Mouse (Mus musculus) stomach, embryonic 14.5 days (tissue): ENCODE results near the gene Gfral. TPM values are rescaled to one million over a fixed set of nuclear protein-coding genes. Genes with fewer than 3 reads are reported as not detected.
"Not testable (repeated sequence)": the region's sequence is repeated elsewhere in the genome, so short reads cannot be mapped to it uniquely, and the experiment has no call there.

ENCODE experiments used
- ATAC-seq: fragments of 200-750 bp; cut with Nextera tagmentation; 2 replicates; pipeline ENCODE4 v1.8.0; 2017; ENCODE audit warnings: low read depth, moderate TSS enrichment; ENCODE audit not compliant: insufficient number of reproducible peaks, insufficient read depth, low FRiP score
- H3K27ac ChIP-seq: fragments of 300-500 bp; sonication (generic); 2 replicates; pipeline ENCODE4 v1.5.1; 2014; ENCODE audit warnings: mild to moderate bottlenecking, low read length, moderate library complexity, mixed read lengths
- H3K27me3 ChIP-seq: fragments of 300-500 bp; sonication (generic); 2 replicates; pipeline ENCODE4 v1.6.1; 2014; ENCODE audit warnings: low read length, control low read depth, mixed read lengths; ENCODE audit not compliant: control insufficient read depth, insufficient read depth
- H3K36me3 ChIP-seq: fragments of 300-500 bp; sonication (generic); 2 replicates; pipeline ENCODE4 v1.6.1; 2014; ENCODE audit warnings: mild to moderate bottlenecking, control low read depth, low read length, moderate library complexity, mixed read lengths; ENCODE audit not compliant: control insufficient read depth, insufficient read depth
- H3K4me1 ChIP-seq: fragments of 300-500 bp; sonication (generic); 2 replicates; pipeline ENCODE4 v1.6.1; 2014; ENCODE audit warnings: low read length, control low read depth, mixed read lengths; ENCODE audit not compliant: control insufficient read depth, insufficient read depth
- H3K4me2 ChIP-seq: fragments of 300-500 bp; sonication (generic); replicated peaks from 2 replicates; pipeline ENCODE4 v1.6.1; 2014; ENCODE audit warnings: low read depth, low read length, control low read depth
- H3K4me3 ChIP-seq: fragments of 300-500 bp; sonication (generic); 2 replicates; pipeline ENCODE4 v1.5.1; 2014; ENCODE audit warnings: low read depth, low read length, control low read depth
- H3K9ac ChIP-seq: fragments of 300-500 bp; sonication (generic); replicated peaks from 2 replicates; pipeline ENCODE4 v1.6.1; 2014; ENCODE audit warnings: low read depth, mild to moderate bottlenecking, control low read depth, low read length, moderate library complexity, mixed read lengths
- H3K9me3 ChIP-seq: fragments of 300-500 bp; sonication (generic); 2 replicates; pipeline ENCODE4 v1.6.1; 2016; ENCODE audit warnings: low read depth, low read length, control low read depth; ENCODE audit not compliant: control insufficient read depth
- WGBS: fragments of 180-500 bp; shearing (Covaris S2); extraction: QIAGEN DNeasy Blood & Tissue Kit; methylation state at CpG from one replicate; pipeline ENCODE4 v1.1.7; 2014; 5-methylcytosine and 5-hydroxymethylcytosine counted together
- polyA plus RNA-seq: library from polyadenylated mRNA; unstranded; fragments of >200 nt; fragmentation: Nextera tagmentation; extraction: Ambion mirVana; gene quantifications from 2 replicates; pipeline ENCODE4 v1.2.1, GENCODE M21; 2014

Gene Gfral
- polyA plus RNA-seq, 1 experiment from 2014 or later, result not detected

DNA sequence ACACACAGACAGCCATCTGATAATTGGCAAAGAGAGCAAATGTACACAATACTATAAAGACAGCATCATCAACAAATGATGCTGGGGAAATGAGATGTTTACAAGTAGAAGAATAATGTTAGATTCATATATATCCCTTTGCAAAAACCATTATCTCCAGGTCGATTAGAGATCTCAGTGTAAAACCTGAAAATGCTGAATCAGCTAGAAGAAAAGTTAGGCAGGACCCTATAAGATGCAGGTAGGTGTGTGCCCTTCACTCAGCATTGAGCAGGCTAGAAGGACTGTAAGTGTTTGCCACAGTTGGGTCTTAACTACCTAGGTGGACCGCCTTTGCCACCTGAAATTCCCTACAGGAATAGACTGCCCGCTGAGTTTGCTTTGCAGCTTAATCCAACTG, 67.9 kb downstream of the Gfral start:
- no peak overlapping the region for H3K27ac ChIP-seq
- H3K9me3 ChIP-seq, result no peaks in the 10 kb centered on the region
- H3K9ac ChIP-seq, result no peak overlapping the region
- no peaks in the 10 kb centered on the region for H3K36me3 ChIP-seq
- 71% methylated on average over 3 of the region's 3 CpGs for WGBS
- H3K27me3 ChIP-seq, result no peaks in the 10 kb centered on the region
- no peak overlapping the region for H3K4me3 ChIP-seq
- no peaks in the 10 kb centered on the region for H3K4me1 ChIP-seq
- ATAC-seq, result no peak
- no peak overlapping the region for H3K4me2 ChIP-seq

DNA sequence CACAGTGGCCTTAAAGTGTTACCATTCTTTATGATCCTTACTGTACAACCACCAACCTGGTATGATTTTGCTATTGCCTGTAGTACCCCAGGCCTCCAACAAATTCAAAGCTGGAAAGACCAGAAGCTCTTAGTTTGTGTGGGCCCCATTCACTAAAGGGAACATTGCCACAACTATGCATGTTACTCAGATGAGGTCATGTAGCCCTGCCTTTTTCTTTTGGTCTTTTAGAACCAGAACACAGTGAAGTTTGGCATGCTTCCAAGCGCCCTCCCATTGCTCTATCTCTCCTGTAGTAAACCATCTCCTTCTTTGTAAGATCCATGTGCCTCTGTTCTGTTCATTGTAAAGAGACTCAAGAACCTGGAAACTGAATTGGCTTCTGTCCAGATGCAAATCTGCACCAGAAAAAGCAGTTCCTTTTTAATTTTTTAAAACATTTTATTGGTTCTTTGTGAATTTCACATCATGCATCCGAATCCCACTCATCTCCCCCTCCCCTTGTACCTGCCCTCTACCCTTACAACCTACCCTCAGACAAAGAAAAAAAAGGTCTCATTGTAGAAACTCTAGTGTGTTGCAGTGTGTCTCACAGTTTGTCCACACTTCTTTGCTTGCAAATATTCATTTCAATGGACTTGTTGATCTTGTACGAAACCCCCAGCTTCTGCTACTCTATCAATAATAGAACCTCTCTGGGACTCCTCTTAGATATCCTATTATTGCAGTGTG, 74.9 kb downstream of the Gfral start:
- 78% methylated on average over 3 of the region's 3 CpGs for WGBS
- peak; percentile 76; the same call in 1 of the 2 replicates for ATAC-seq

DNA sequence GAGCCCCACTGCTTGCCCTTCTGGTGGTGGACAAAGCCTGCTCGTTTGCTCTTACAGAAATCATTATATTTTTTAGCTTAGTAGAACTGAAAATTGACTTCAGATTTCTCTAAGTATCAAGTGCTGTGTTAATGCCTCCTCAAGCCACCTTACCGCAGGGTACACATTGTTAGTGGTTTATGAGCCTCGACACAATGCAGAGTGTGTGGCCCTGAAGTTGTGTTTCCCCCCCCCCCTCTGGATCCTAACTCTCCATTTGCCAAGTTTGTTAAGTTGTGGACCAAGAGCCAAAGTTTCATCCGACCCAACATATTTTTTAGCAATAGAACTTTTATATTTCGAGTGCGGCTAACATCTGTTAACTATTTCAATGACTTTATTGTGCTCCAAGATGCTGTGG, 79.4 kb downstream of the Gfral start:
- Histone ChIP-seq H3K36me3 (no peaks in the 10 kb centered on the region), H3K9ac (no peak overlapping the region), H3K4me2 (no peak overlapping the region), H3K9me3 (no peaks in the 10 kb centered on the region), H3K27ac (no peak overlapping the region), H3K4me3 (no peak overlapping the region), H3K4me1 (no peaks in the 10 kb centered on the region), H3K27me3 (no peaks in the 10 kb centered on the region)
- 91% methylated on average over 6 of the region's 6 CpGs for WGBS
- ATAC-seq, result no peak

More for the DNA sequence above, 74.9 kb downstream of the Gfral start:
- Histone ChIP-seq H3K9ac (no peak overlapping the region), H3K9me3 (no peaks in the 10 kb centered on the region), H3K4me1 (no peaks in the 10 kb centered on the region), H3K27ac (no peak overlapping the region), H3K4me2 (no peak overlapping the region), H3K36me3 (no peaks in the 10 kb centered on the region), H3K27me3 (no peaks in the 10 kb centered on the region), H3K4me3 (no peak overlapping the region)

DNA sequence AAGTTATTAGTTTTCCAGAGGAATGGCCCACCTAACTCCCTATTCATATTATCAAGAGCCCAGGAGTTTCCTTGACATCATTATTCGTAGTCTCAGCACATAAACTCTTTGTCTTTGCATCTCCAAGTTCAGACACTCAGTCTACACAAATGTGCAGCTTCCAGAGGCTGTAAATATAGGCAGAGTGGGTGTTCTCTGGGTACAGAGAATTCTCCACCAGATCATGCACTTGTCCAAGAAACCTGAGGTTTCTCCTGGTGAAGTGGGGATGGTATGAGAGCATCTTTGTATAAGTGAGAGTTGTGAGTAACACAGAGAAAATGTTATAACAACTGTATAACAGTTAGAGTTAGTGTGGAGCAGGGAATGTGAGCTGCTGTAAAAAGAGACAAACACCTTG, 84.1 kb downstream of the Gfral start:
- Histone ChIP-seq H3K27me3 (no peaks in the 10 kb centered on the region), H3K4me1 (no peaks in the 10 kb centered on the region), H3K9ac (no peak overlapping the region), H3K27ac (no peak overlapping the region), H3K36me3 (no peaks in the 10 kb centered on the region), H3K4me3 (no peak overlapping the region), H3K9me3 (no peaks in the 10 kb centered on the region), H3K4me2 (no peak overlapping the region)
- WGBS, result 80% methylated on average over 1 of the region's 1 CpGs
- ATAC-seq, result no peak

DNA sequence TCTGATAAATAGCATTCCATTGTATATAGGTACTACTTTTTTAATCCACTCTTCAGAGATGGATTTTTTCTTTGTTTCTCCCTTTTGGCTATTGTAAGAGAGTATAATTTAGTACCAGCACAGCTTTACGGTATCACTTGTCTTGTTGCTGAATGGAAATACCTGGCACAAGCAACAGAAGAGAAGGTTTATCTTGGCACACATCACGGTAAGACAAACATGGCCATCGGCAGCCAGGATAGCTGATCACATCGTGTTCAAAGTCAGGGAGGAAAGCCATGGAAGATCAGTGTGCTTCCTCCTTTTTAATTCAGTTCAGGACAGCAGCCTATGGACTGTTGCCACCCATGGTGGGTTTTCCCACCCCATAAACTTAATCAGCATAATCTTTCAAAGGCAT, 89.2 kb downstream of the Gfral start:
- Histone ChIP-seq H3K36me3 (no peaks in the 10 kb centered on the region), H3K27me3 (no peaks in the 10 kb centered on the region), H3K4me3 (no peak overlapping the region), H3K9me3 (no peaks in the 10 kb centered on the region), H3K4me1 (no peaks in the 10 kb centered on the region), H3K4me2 (no peak overlapping the region), H3K27ac (no peak overlapping the region), H3K9ac (no peak overlapping the region)
- ATAC-seq, result no peak
- 71% methylated on average over 4 of the region's 4 CpGs for WGBS

DNA sequence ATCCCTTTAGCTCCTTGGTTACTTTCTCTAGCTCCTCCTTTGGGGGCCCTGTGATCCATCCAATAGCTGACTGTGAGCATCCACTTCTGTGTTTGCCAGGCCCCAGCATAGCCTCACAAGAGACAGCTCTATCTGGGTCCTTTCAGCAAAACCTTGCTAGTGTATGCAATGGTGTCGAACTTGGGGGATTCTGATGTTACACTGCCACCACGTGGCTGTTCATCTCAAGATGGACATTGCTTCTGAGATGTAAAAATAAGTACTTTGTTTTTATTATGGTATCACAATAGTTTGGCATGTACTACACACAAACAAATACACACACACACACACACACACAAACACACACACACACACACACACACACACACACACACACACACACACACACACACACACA, 90.6 kb downstream of the Gfral start:
- not testable (repeated sequence) for H3K9ac ChIP-seq, H3K27ac ChIP-seq, ATAC-seq, H3K4me3 ChIP-seq, H3K4me1 ChIP-seq, H3K9me3 ChIP-seq, H3K36me3 ChIP-seq, H3K27me3 ChIP-seq, H3K4me2 ChIP-seq
- WGBS, result 3% methylated on average over 2 of the region's 2 CpGs

Other genes with a start within 250 kb of the Gfral start
- gene Hmgcll1, start 198.8 kb downstream of the Gfral start, polyA plus RNA-seq, result 6.6 and 9.7 TPM in 2 replicates
- gene Hcrtr2, start 110.2 kb upstream of the Gfral start, polyA plus RNA-seq, result not detected in 2 replicates